Mouse (Mus musculus): Measurements from ENCODE around the gene Unc13b.

Unc13b gene

GRCm38 (mm10) chr4:43240716-43241115, 182.0 kb downstream of the Unc13b start:
- no peak for DNase-seq

- DNase-seq = no peak
These were observed 185.3 kb downstream of the Unc13b start for GRCm38 (mm10) chr4:43244022-43244421.

DNA sequence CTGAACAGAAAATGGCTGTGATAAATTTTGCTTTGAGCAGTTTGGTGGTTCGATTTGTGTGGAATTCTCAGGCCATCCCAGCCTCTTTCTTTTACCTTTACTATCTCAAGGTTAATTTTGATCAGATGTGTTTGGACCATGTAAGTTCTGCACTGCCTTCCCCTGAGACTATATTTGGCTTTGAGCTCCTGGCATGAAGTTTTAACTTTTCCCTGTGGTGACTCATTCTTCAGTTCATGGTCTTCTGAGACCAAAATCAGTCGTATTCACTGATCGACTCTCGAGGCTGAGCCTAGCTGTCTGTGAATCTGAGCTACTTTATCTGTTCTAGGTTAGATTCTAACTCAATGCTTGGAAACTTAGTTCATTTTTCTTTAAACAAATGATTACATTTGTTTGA, 187.0 kb downstream of the Unc13b start:
- no peak for DNase-seq

GRCm38 (mm10) chr4:43248026-43248425, 189.3 kb downstream of the Unc13b start:
- no peak for DNase-seq

DNA sequence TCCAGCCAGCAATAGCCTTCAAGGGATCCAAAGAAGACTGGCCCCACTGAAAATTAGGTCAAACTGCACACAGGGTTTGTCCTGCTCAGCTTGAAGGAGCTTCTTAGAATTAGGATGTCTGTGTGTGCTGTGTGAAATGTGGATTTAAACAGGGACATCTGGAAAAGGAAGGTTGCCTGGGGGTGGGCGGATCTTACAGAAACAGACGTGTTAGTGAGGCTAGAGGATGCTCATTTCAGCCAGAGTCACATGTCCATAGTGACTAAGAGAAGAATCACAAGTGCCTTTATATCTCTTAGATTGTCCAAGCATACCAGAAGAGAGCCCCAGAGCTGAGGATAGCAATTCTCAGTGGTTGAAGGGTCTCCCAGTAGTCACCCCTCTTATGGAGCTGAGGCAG, 190.2 kb downstream of the Unc13b start:
- no peak for DNase-seq

DNA sequence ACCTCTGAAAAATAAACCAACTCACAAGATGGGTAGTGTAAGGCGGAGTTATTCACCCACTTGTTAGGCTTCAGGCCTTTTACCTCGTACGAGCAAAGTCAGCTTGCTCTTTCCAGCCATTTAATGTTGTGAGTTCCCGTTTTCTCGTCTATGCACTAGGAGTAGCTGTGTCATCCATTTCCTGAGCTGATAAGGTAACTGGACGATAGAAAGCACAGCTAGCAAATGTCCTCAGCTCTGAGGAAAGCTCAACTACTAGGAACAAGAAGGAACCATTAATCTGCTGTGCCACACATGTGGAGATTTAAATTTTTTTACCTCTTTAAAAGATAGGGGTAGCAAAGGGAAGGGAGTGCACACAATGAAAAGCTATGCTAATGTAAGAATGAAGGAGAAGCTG, 192.5 kb downstream of the Unc13b start:
- no peak for DNase-seq

- no peak for DNase-seq
These were observed 198.3 kb downstream of the Unc13b start for GRCm38 (mm10) chr4:43257040-43257439.

DNA sequence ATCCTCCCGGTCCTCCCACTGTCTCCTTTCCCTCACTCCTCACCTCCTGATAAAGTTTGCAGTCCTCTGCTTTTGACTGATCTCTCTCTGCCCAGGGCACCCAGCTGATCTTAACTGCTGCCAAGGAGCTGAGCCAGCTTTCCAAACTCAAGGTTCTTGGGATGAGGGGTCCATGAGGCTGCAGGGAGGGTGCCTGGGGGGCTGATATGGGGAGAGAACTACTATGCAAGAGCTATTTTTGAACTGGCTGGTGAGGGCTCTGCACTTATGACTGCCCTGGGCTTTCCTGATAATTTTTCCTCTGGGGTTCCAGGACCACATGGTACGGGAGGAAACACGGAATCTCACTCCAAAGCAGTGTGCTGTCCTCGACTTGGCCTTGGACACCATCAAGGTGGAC, 199.8 kb downstream of the Unc13b start:
- no peak for DNase-seq

DNA sequence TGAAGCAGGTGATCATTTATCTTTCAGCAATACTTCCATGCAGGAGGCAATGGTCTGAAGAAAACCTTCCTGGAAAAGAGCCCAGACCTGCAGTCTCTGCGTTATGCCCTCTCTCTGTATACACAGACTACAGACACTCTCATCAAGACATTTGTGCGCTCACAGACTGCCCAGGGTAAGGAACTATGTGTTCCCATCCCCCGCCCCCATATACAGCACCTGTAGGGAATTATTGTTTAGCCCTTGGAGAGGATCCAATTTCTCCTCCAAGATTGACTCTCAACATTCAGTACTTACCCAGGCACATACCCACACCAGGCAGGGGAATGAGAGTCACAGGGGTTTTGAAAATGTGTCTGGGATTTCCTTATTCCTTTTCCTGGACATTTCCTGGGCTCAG, 200.7 kb downstream of the Unc13b start:
- no peak for DNase-seq

DNA sequence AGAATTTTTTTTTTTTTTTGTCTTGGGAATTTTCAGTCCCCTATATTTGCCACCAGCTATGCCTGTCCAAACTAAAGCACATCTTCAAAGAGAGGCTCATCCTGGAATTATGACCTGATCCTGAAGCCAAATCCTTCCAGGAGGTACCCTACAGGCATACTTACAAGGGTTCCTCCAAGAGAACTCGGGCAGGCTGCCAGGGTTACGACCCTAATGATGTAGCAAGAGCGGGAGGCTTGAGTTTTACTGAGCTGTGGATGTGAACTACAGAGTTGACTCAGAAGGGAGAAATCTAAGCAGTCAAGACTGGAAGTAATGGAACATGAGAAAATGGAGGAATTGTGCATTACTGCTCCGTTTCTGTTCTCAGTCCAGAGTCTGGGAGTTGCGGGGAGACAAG, 201.3 kb downstream of the Unc13b start:
- DNase-seq = no peak

DNA sequence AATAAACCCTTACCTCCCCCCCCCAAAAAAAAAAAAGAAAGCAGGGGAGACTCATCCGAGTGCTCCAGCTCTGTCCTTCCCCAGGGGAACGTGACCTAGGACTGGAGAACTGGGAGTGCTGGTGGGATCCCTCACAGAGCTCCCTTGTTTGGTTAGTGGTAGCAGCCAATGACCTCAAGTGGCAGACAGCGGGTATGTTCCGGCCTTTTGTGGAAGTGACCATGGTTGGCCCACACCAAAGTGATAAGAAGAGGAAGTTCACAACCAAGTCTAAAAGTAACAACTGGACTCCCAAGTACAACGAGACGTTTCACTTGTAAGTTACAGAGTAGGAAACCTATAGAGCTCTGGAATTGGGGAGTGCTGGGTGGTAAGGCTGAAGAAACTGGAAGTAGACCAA, 204.1 kb downstream of the Unc13b start:
- no peak for DNase-seq

GRCm38 (mm10) chr4:43266146-43266545, 207.4 kb downstream of the Unc13b start:
- DNase-seq = no peak

GRCm38 (mm10) chr4:43266623-43267322, 208.0 kb downstream of the Unc13b start, which contains the start of gene Atp8b5:
TSS of gene Atp8b5 (plus strand) at chr4:43267159.
- peak; percentile 70 for DNase-seq

DNA sequence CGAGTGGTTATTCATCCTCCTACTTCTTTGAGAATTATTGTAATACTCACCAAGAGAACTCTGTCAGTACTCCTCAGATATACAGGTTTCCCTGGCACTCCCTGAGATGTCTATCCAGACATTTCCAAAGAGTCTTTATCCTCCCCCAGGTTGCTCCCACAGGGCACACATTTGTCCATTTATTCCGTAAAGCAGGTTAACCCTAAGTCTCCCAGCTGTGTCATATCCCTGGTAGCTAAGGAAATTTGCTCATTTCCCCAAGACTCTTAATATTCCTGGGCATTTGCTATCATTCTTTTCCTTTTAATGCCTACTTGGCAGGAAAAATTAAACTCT, 208.5 kb downstream of the Unc13b start:
- DNase-seq = no peak

DNA sequence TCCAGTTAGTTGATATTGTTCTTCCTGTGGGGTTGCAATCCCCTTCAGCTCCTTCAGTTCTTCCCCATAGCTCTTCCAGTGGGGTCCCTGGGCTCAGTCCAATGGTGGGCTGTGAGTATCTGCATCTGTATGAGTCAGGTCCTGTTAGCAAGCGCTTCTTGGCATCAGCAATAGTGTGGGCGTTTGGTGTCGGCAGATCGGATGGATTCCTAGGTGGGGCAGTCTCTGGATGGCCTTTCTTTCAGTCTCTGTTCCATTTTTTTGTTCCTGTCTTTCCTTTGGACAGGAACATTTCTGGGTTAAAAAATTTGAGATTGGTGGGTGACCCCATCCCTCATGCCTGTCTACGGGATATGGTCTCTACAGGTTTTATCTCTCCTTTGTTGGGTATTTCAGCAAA, 226.7 kb downstream of the Unc13b start:
- DNase-seq = no peak

DNA sequence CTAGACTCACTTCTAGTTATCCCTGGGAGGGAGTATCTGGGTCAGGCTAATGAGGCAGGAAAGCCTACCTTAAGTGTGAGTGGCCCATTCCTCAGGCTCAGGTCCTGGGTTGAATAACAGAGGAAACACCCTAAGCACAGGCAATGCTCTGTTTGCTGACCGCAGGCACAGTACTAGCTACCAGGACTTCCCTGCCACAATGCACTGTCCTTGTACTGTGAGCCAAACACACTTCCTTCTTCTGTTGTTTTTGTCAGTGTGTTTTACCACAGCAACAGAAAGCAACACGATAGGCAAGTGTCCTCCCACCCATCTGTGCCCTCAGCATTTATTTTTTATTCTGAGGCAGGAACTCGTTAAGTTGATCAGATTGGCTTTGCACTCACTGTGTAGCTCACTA, 228.6 kb downstream of the Unc13b start:
- no peak for DNase-seq

DNA sequence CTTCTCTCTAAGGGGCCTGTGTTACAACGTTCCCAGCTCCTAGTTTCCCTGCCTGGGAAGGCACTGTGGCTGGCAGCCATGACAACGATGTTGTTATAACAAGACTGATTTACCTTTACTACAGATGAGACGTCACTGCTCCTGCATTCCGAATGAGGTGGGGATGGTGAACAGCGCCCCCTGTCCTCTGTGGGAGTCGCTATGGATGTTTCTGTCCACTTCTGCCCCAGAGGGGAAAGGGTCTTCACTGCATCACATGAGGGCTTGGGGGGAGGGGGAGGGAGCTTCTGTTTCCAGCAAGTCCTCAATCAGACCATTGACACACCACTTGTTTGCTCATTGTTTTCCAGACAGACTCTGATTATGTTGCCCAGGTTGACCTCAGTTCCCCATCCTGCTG, 235.2 kb downstream of the Unc13b start:
- DNase-seq = peak; percentile 1

- DNase-seq = no peak
These were observed 251.1 kb downstream of the Unc13b start for GRCm38 (mm10) chr4:43309696-43310338.
